Mouse (Mus musculus) CH12.LX (cell line): ENCODE measurements around the gene Huwe1. TPM values are rescaled to one million over a fixed set of nuclear protein-coding genes. Genes with fewer than 3 reads are reported as not detected.

ENCODE experiments used
- DNase-seq: peaks from one replicate; pipeline ENCODE4 v3.0.0-alpha.2; 2013; ENCODE audit errors: extremely low read depth
- H3K27ac ChIP-seq: 2 replicates; pipeline ENCODE4 v1.5.1; 2012; ENCODE audit warnings: low read depth, mild to moderate bottlenecking, control low read depth, moderate library complexity; ENCODE audit not compliant: insufficient read depth
- H3K27me3 ChIP-seq: replicated peaks from 2 replicates; pipeline ENCODE3; 2012; ENCODE audit warnings: inconsistent platforms
- H3K36me3 ChIP-seq, 2 experiments: replicated peaks in 1 of 2; 2 replicates each; pipeline versions ENCODE3 to v1.6.1; 2012; ENCODE audit warnings: inconsistent platforms in 1 of 2, low read length in 1 of 2, mild to moderate bottlenecking in 1 of 2, mixed read lengths in 1 of 2, moderate library complexity in 1 of 2; ENCODE audit not compliant: control insufficient read depth in 1 of 2, insufficient read depth in 1 of 2
- H3K4me1 ChIP-seq, 2 experiments: 2 replicates each; pipeline ENCODE4 v1.6.1; 2012; ENCODE audit warnings: inconsistent platforms in 1 of 2, moderate library complexity in 1 of 2; ENCODE audit not compliant: insufficient read depth in 2 of 2, control insufficient read depth in 1 of 2
- H3K4me2 ChIP-seq: 2 replicates; pipeline ENCODE4 v1.6.1; 2012; ENCODE audit warnings: low read depth, mild to moderate bottlenecking, control low read depth; ENCODE audit not compliant: poor library complexity, insufficient read depth, severe bottlenecking
- H3K4me3 ChIP-seq, 3 experiments: fragments of 150-350 bp in 1 of 3; sonication (generic) in 1 of 3; replicated peaks in 1 of 3; 2 replicates each; pipeline versions ENCODE3 to v1.5.1; 2011 to 2012; ENCODE audit warnings: low read depth in 2 of 3, low read length in 2 of 3, mild to moderate bottlenecking in 2 of 3, moderate library complexity in 2 of 3, control low read depth in 1 of 3, improper control_type of control experiment in 1 of 3, inconsistent platforms in 1 of 3, mixed read lengths in 1 of 3; ENCODE audit not compliant: poor library complexity in 1 of 3
- H3K79me2 ChIP-seq: replicated peaks from 2 replicates; pipeline ENCODE4 v1.6.1; 2012; ENCODE audit warnings: mild to moderate bottlenecking, moderate library complexity; ENCODE audit not compliant: control insufficient read depth, poor library complexity, insufficient read depth, severe bottlenecking; ENCODE audit errors: extremely low read depth
- H3K9ac ChIP-seq: 2 replicates; pipeline ENCODE4 v1.6.1; 2012; ENCODE audit warnings: low read depth, mild to moderate bottlenecking, control low read depth, moderate library complexity; ENCODE audit not compliant: insufficient read depth
- H3K9me3 ChIP-seq: replicated peaks from 2 replicates; pipeline ENCODE3; 2012; ENCODE audit warnings: low read length, inconsistent platforms, mixed read lengths
- BHLHE40 ChIP-seq: IDR thresholded peaks from 2 replicates; pipeline ENCODE4 v1.6.1; 2011; ENCODE audit warnings: mild to moderate bottlenecking, low read depth, low read length, improper control_type of control experiment
- CHD1 ChIP-seq: IDR thresholded peaks from 2 replicates; pipeline ENCODE4 v1.6.1; 2012; ENCODE audit warnings: low read depth, low read length, improper control_type of control experiment, inconsistent platforms
- CHD2 ChIP-seq: IDR thresholded peaks from 2 replicates; pipeline ENCODE4 v1.6.1; 2011; ENCODE audit warnings: low read length, improper control_type of control experiment
- GABPA ChIP-seq: IDR thresholded peaks from 2 replicates; pipeline ENCODE4 v1.6.1; 2012; ENCODE audit warnings: low read depth, low read length, improper control_type of control experiment, inconsistent platforms; ENCODE audit not compliant: insufficient replicate concordance
- JUN ChIP-seq: IDR thresholded peaks from 2 replicates; pipeline ENCODE4 v1.6.1; 2011; ENCODE audit warnings: low read depth, mild to moderate bottlenecking, low read length, improper control_type of control experiment, moderate library complexity; ENCODE audit not compliant: insufficient read depth
- JUND ChIP-seq: conservative IDR thresholded peaks from 2 replicates; pipeline ENCODE4 v1.6.1; 2011; ENCODE audit warnings: low read depth, low read length, improper control_type of control experiment
- KAT2A ChIP-seq: IDR thresholded peaks from 2 replicates; pipeline ENCODE4 v1.6.1; 2012; ENCODE audit warnings: low read length, improper control_type of control experiment, inconsistent platforms; ENCODE audit not compliant: insufficient replicate concordance
- MAX ChIP-seq: IDR thresholded peaks from 2 replicates; pipeline ENCODE4 v1.6.1; 2011; ENCODE audit warnings: low read length, improper control_type of control experiment
- MAZ ChIP-seq: IDR thresholded peaks from 2 replicates; pipeline ENCODE4 v1.6.1; 2012; ENCODE audit warnings: low read depth, mild to moderate bottlenecking, inconsistent platforms, low read length, improper control_type of control experiment, moderate library complexity
- MXI1 ChIP-seq: IDR thresholded peaks from 2 replicates; pipeline ENCODE4 v1.6.1; 2011; ENCODE audit warnings: mild to moderate bottlenecking, low read depth, low read length, improper control_type of control experiment
- MYC ChIP-seq: IDR thresholded peaks from 2 replicates; pipeline ENCODE4 v1.6.1; 2011; ENCODE audit warnings: low read depth, mild to moderate bottlenecking, improper control_type of control experiment, low read length
- NELFE ChIP-seq: IDR thresholded peaks from 2 replicates; pipeline ENCODE4 v1.6.1; 2011; ENCODE audit warnings: low read depth, low read length, improper control_type of control experiment
- NRF1 ChIP-seq: IDR thresholded peaks from 2 replicates; pipeline ENCODE4 v1.6.1; 2014; ENCODE audit warnings: low read depth, mild to moderate bottlenecking, inconsistent platforms, low read length, improper control_type of control experiment, moderate library complexity
- PAX5 ChIP-seq: IDR thresholded peaks from 2 replicates; pipeline ENCODE4 v1.6.1; 2012; ENCODE audit warnings: low read length, inconsistent platforms, mixed read lengths
- POLR2AphosphoS2 ChIP-seq: IDR thresholded peaks from 2 replicates; pipeline ENCODE4 v1.6.1; 2011; ENCODE audit warnings: low read depth, low read length, improper control_type of control experiment
- RCOR1 ChIP-seq: conservative IDR thresholded peaks from 2 replicates; pipeline ENCODE4 v1.6.1; 2012; ENCODE audit warnings: low read depth, mild to moderate bottlenecking, inconsistent platforms, low read length, improper control_type of control experiment
- SIN3A ChIP-seq: IDR thresholded peaks from 2 replicates; pipeline ENCODE4 v1.6.1; 2012; ENCODE audit warnings: low read length, improper control_type of control experiment, inconsistent platforms
- SMC3 ChIP-seq: IDR thresholded peaks from 2 replicates; pipeline ENCODE4 v1.6.1; 2011; ENCODE audit warnings: low read depth, low read length, improper control_type of control experiment
- TBP ChIP-seq: conservative IDR thresholded peaks from 2 replicates; pipeline ENCODE4 v1.6.1; 2011; ENCODE audit warnings: low read depth, low read length, improper control_type of control experiment
- TCF12 ChIP-seq: IDR thresholded peaks from 2 replicates; pipeline ENCODE4 v1.6.1; 2014; ENCODE audit warnings: low read depth, mild to moderate bottlenecking, inconsistent platforms, low read length, improper control_type of control experiment
- UBTF ChIP-seq: IDR thresholded peaks from 2 replicates; pipeline ENCODE4 v1.6.1; 2012; ENCODE audit warnings: low read depth, mild to moderate bottlenecking, inconsistent platforms, low read length, improper control_type of control experiment, moderate library complexity
- USF1 ChIP-seq: IDR thresholded peaks from 2 replicates; pipeline ENCODE4 v1.6.1; 2014; ENCODE audit warnings: low read depth, mild to moderate bottlenecking, inconsistent platforms, low read length, improper control_type of control experiment
- USF2 ChIP-seq: conservative IDR thresholded peaks from 2 replicates; pipeline ENCODE4 v1.6.1; 2011; ENCODE audit warnings: low read depth, low read length, improper control_type of control experiment
- ZKSCAN1 ChIP-seq: IDR thresholded peaks from 2 replicates; pipeline ENCODE4 v1.6.1; 2012; ENCODE audit warnings: low read depth, inconsistent platforms, low read length, improper control_type of control experiment, borderline replicate concordance
- ZMIZ1 ChIP-seq: IDR thresholded peaks from 2 replicates; pipeline ENCODE4 v1.6.1; 2012; ENCODE audit warnings: low read depth, mild to moderate bottlenecking, inconsistent platforms, low read length, improper control_type of control experiment
- ZNF384 ChIP-seq: IDR thresholded peaks from 2 replicates; pipeline ENCODE4 v1.6.1; 2012; ENCODE audit warnings: low read depth, low read length, improper control_type of control experiment, inconsistent platforms
- dilution Hi-C: fragments of 300-500 bp; cut with MboI; formaldehyde crosslinking; loops from 2 replicates; pipeline ENCODE4 v1.14.3; 2020; ENCODE audit warnings: low sequenced_read_pairs; ENCODE audit not compliant: extremely low pct_unique_long_range_greater_than_20kb, extremely low pct_ligation_motif_present
- in situ Hi-C: fragments of 300-500 bp; cut with MboI; formaldehyde crosslinking; loops from 3 replicates; pipeline ENCODE4 v1.14.3; 2019; ENCODE audit warnings: low sequenced_read_pairs, low pct_ligation_motif_present, low pct_unique_long_range_greater_than_20kb, mixed read lengths
- polyA plus RNA-seq: library from polyadenylated mRNA; unstranded; fragments of >175 nt; gene quantifications from 2 replicates; pipeline ENCODE4 v1.2.1, GENCODE M21; 2012; ENCODE audit warnings: low read depth; ENCODE audit not compliant: insufficient read length
- total RNA-seq, 2 experiments: library from RNA; depleted of rRNA; stranded (reverse); fragments of 300-350 nt in 1 of 2; fragments of >200 nt in 1 of 2; gene quantifications; 2 replicates each; pipeline ENCODE4 v1.2.3; 2012 to 2014

The Huwe1 gene
- total and polyA plus RNA-seq, 3 experiments: 35.6 to 161 (median 113) TPM

GRCm38 (mm10) chrX:151929390-151929789 lies 128.8 kb downstream of the Huwe1 start:
- H3K4me3 ChIP-seq: no peak overlapping the region
- in situ Hi-C loops: no loop called here
- peaks cover 58 to 86% of the 10 kb centered on the region in 2 experiments for H3K36me3 ChIP-seq
- H3K9ac ChIP-seq: no peak overlapping the region
- no peaks in the 10 kb centered on the region for H3K9me3 ChIP-seq
- H3K27me3 ChIP-seq: no peaks in the 10 kb centered on the region
- no peak overlapping the region for H3K27ac ChIP-seq
- H3K79me2 ChIP-seq: no peaks in the 10 kb centered on the region
- no peak for DNase-seq
- dilution Hi-C loops: no loop called here
- H3K4me2 ChIP-seq: no peak overlapping the region
- no peaks in the 10 kb centered on the region for H3K4me1 ChIP-seq
- no peak for TF ChIP-seq MYC
- TF ChIP-seq JUND: no peak
- no peak for TF ChIP-seq NELFE
- no peak for TF ChIP-seq GABPA
- TF ChIP-seq ZMIZ1: no peak
- TF ChIP-seq MXI1: no peak
- no peak for TF ChIP-seq MAX
- TF ChIP-seq JUN: no peak
- TF ChIP-seq ZKSCAN1: no peak
- TF ChIP-seq TBP: no peak
- TF ChIP-seq SMC3: no peak
- TF ChIP-seq CHD1: no peak
- TF ChIP-seq RCOR1: no peak
- TF ChIP-seq PAX5: no peak
- no peak for TF ChIP-seq MAZ
- TF ChIP-seq NRF1: no peak
- TF ChIP-seq CHD2: no peak
- no peak for TF ChIP-seq KAT2A
- no peak for TF ChIP-seq USF2

DNA sequence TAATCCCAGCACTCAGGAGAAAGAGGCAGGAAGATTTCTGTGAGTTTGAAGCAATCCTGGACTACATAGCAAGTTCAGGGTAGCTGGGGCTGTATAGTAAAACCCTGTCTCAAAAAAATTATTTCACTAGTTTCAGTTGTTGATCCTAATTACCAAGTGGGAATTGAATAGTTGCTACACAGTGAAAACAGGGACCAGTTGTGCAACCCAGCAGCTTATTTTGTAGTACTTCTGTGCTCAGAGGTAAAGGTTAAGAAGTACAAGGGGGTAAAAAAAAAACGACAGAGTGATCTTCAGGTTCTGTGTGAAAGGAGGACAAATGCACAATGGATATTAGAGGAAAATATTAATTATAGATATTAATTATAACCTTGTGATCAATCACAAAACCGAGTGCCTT lies 138.2 kb downstream of the Huwe1 start:
- dilution Hi-C loops: no loop called here

More for the DNA sequence above, 138.2 kb downstream of the Huwe1 start:
- TF ChIP-seq CHD1: no peak
- TF ChIP-seq MAX: no peak
- TF ChIP-seq USF2: no peak
- TF ChIP-seq BHLHE40: no peak
- TF ChIP-seq ZMIZ1: no peak
- TF ChIP-seq UBTF: no peak
- no peak for TF ChIP-seq ZNF384
- TF ChIP-seq USF1: no peak
- TF ChIP-seq JUND: no peak
- no peak for TF ChIP-seq TCF12
- TF ChIP-seq MAZ: no peak
- TF ChIP-seq POLR2AphosphoS2: no peak
- no peak for TF ChIP-seq SIN3A
- no peak for TF ChIP-seq NELFE
- no peak for TF ChIP-seq KAT2A
- in situ Hi-C loops: no loop called here
- no peak for DNase-seq
- Histone ChIP-seq H3K4me2 (no peak overlapping the region), H3K27ac (no peak overlapping the region), H3K9me3 (no peaks in the 10 kb centered on the region), H3K9ac (no peak overlapping the region), H3K4me1 (no peaks in the 10 kb centered on the region), H3K36me3 (peaks cover 2 to 12% of the 10 kb centered on the region in 2 experiments), H3K4me3 (no peak overlapping the region), H3K27me3 (no peaks in the 10 kb centered on the region), H3K79me2 (no peaks in the 10 kb centered on the region)
